Mouse (Mus musculus) kidney, postnatal 0 days (tissue): ENCODE measurements around the gene Nudt9. TPM values are rescaled to one million over a fixed set of nuclear protein-coding genes. Genes with fewer than 3 reads are reported as not detected.

ENCODE experiments used
- ATAC-seq: fragments of 200-750 bp; cut with Nextera tagmentation; replicated peaks from 2 replicates; pipeline ENCODE4 v1.8.0; 2017; ENCODE audit warnings: low read depth, moderate number of reproducible peaks, moderate TSS enrichment, moderate library complexity; ENCODE audit not compliant: low FRiP score
- DNase-seq: peaks from one replicate; pipeline ENCODE4 v3.0.0-alpha.2; 2016; ENCODE audit warnings: low spot score
- H3K27ac ChIP-seq: fragments of 300-500 bp; sonication (generic); 2 replicates; pipeline ENCODE4 v1.5.1; 2014; ENCODE audit warnings: mild to moderate bottlenecking
- H3K27me3 ChIP-seq: fragments of 300-500 bp; sonication (generic); 2 replicates; pipeline ENCODE4 v1.6.1; 2014; ENCODE audit warnings: low read length, mixed read lengths; ENCODE audit not compliant: insufficient read depth
- H3K36me3 ChIP-seq: fragments of 300-500 bp; sonication (generic); 2 replicates; pipeline ENCODE4 v1.6.1; 2014; ENCODE audit warnings: low read length, mixed read lengths; ENCODE audit not compliant: insufficient read depth
- H3K4me1 ChIP-seq: fragments of 300-500 bp; sonication (generic); replicated peaks from 2 replicates; pipeline ENCODE4 v1.6.1; 2014; ENCODE audit warnings: antibody characterized with exemption, low read length, mixed read lengths; ENCODE audit not compliant: insufficient read depth
- H3K4me2 ChIP-seq: fragments of 300-500 bp; sonication (generic); 2 replicates; pipeline ENCODE4 v1.6.1; 2014; ENCODE audit warnings: mild to moderate bottlenecking, low read length, moderate library complexity, mixed read lengths
- H3K4me3 ChIP-seq: fragments of 300-500 bp; sonication (generic); replicated peaks from 2 replicates; pipeline ENCODE4 v1.5.1; 2014; ENCODE audit warnings: low read depth, low read length
- H3K9ac ChIP-seq: fragments of 300-500 bp; sonication (generic); 2 replicates; pipeline ENCODE4 v1.6.1; 2014; ENCODE audit warnings: low read depth, low read length
- H3K9me3 ChIP-seq: fragments of 300-500 bp; sonication (generic); replicated peaks from 2 replicates; pipeline ENCODE4 v1.6.1; 2016; ENCODE audit warnings: low read length, inconsistent platforms, mixed read lengths
- CTCF ChIP-seq: IDR thresholded peaks from 2 replicates; pipeline ENCODE4 v1.5.1; 2016; ENCODE audit warnings: antibody characterized with exemption, low read depth, mild to moderate bottlenecking, moderate library complexity
- WGBS: fragments of 180-500 bp; shearing (Covaris S2); extraction: QIAGEN DNeasy Blood & Tissue Kit; methylation state at CpG from one replicate; pipeline ENCODE4 v1.1.7; 2014; 5-methylcytosine and 5-hydroxymethylcytosine counted together
- microRNA-seq: library from miRNA; unstranded; fragments of <30 nt; microRNA quantifications from one replicate; pipeline ENCODE4, GENCODE M21; 2016
- polyA plus RNA-seq: library from polyadenylated mRNA; unstranded; fragments of >200 nt; fragmentation: Nextera tagmentation; extraction: Ambion mirVana; gene quantifications from 2 replicates; pipeline ENCODE4 v1.2.1, GENCODE M21; 2015

The Nudt9 gene
- polyA plus RNA-seq, 1 experiment from 2014 or later: 65.1 TPM

DNA sequence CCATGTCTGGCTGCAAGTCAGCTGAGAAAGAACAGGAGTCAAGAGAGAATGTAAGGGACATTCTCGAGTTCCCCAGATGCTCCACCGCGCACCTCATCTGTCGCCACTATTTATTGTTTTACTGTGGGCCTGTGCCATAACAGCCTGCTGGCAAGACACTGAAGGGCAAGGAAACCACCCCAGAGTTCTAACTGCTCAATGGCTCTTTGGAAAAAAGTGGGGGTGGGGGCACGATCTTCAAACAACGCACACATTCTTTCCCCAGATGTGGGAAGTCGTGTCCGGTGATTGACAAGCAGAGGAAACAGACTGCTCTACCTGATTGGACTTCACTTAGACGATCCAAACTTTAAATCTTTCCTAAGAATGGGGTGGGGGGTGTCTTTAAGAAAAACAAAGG lies 65.9 kb downstream of the Nudt9 start:
- Histone ChIP-seq H3K9me3 (no peaks in the 10 kb centered on the region), H3K4me2 (peak overlapping the region; percentile 49), H3K27me3 (no peaks in the 10 kb centered on the region), H3K9ac (peak overlapping the region; percentile 42), H3K4me1 (peaks cover 24% of the 10 kb centered on the region), H3K27ac (peak overlapping the region; percentile 76), H3K4me3 (peak overlapping the region; percentile 23), H3K36me3 (no peaks in the 10 kb centered on the region)
- no peak for TF ChIP-seq CTCF
- 8% methylated on average over 9 of the region's 9 CpGs for WGBS
- ATAC-seq (no peak), DNase-seq (peak; percentile 56)

DNA sequence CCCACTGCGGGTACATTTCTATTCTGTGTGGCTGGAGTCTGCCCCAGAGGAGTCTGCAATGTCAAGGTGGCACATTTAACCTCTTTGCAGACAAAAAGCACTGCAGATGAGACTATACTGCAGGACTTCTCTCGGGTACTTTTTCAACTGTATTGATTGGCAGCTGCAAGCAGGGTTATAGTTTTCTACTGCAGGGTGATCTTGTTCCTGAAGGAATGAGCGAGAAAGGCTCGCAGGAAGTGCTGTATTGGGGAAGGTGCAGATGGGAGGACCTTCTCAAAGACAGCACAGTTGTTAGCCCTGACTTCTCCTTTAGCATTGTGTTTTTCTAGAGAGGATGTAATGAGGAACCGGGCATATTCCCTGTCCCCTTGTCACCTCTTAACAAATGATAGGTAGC lies 66.4 kb downstream of the Nudt9 start:
- no peak for TF ChIP-seq CTCF
- Histone ChIP-seq H3K4me2 (peak overlapping the region; percentile 49), H3K4me1 (peaks cover 24% of the 10 kb centered on the region), H3K4me3 (peak overlapping the region; percentile 23), H3K9ac (peak overlapping the region; percentile 42), H3K27me3 (no peaks in the 10 kb centered on the region), H3K9me3 (no peaks in the 10 kb centered on the region), H3K36me3 (no peaks in the 10 kb centered on the region), H3K27ac (peak overlapping the region; percentile 76)
- ATAC-seq: no peak
- no peak for DNase-seq
- WGBS: 15% methylated on average over 5 of the region's 5 CpGs

DNA sequence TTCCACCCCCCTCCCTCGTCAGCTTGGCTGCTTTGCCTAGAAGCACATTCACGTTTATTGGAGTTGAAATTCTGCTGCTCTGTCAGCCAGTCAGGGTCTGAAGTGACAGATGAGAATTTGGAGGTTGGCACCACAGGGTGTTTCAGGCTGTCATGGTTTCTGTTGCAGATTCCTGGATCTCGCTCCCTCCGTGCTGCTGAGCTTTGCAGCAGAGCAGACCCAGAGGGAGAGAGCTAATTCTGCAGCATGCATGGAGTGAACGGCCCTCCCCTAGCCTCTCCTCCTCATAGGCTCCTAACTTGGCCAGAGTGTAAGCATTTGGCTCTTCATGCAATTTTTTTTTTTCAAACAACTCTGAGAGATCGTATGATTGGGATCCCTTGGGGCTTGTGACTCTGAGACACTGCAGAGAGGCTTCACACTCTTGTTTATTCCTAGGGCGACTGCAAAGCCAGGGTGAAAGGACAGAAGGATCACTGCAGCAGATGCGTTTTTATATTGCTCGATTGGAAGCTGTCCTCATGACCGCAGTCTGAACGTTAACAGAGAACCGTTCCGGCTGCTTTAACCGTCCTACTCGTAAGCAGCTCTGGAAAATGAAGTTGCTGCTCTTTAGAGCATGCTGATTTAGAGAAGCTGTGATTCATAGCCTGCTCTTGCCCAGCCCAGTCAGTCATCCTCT lies 67.5 kb downstream of the Nudt9 start, which contains the start of gene Sparcl1:
TSS of gene Sparcl1 (minus strand) at position 243 of the 682 bp plus-strand sequence.
- Histone ChIP-seq H3K4me3 (peak within 1 kb of the TSS; percentile 23), H3K36me3 (no peaks in the 10 kb centered on the region), H3K9me3 (no peaks in the 10 kb centered on the region), H3K27ac (peak within 1 kb of the TSS; percentile 76), H3K27me3 (no peaks in the 10 kb centered on the region), H3K4me2 (peak within 1 kb of the TSS; percentile 49), H3K9ac (peak within 1 kb of the TSS; percentile 42), H3K4me1 (peaks cover 17% of the 10 kb centered on the region)
- 11% methylated on average over 15 of the region's 15 CpGs for WGBS
- TF ChIP-seq CTCF: no peak
- ATAC-seq: no peak
- peak; percentile 78 for DNase-seq

Small RNA genes within 50 kb of the gene (microRNA-seq; reads per million reads assigned to microRNA genes)
- gene Mir5619: not detected

Other genes starting within 250 kb of the Nudt9 start
- 11.1 and 11.4 TPM in 2 replicates for gene Klhl8, start 135.0 kb upstream of the Nudt9 start, polyA plus RNA-seq
- gene Hsd17b13, start 68.9 kb upstream of the Nudt9 start, polyA plus RNA-seq: 0.13 and 0.24 TPM in 2 replicates
- gene Hsd17b11, start 24.4 kb upstream of the Nudt9 start, polyA plus RNA-seq: 12.3 and 12.4 TPM in 2 replicates
- gene Gm17660, start 31.3 kb downstream of the Nudt9 start, polyA plus RNA-seq: not detected in 2 replicates
- gene Sparcl1, start 67.4 kb downstream of the Nudt9 start, polyA plus RNA-seq: 67.2 and 77.5 TPM in 2 replicates
- not detected in 2 replicates for gene Dspp, start 124.4 kb downstream of the Nudt9 start, polyA plus RNA-seq
- 0.15 and 0.16 TPM in 2 replicates for gene Dmp1, start 156.3 kb downstream of the Nudt9 start, polyA plus RNA-seq